Mouse (Mus musculus) ES-CJ7 (cell line): ENCODE measurements around the gene Tmprss4.

Source experiments
- DNase-seq: peaks from one replicate; pipeline ENCODE4 v3.0.0; 2011; ENCODE audit warnings: low read depth, low spot score

Gene Tmprss4

DNA sequence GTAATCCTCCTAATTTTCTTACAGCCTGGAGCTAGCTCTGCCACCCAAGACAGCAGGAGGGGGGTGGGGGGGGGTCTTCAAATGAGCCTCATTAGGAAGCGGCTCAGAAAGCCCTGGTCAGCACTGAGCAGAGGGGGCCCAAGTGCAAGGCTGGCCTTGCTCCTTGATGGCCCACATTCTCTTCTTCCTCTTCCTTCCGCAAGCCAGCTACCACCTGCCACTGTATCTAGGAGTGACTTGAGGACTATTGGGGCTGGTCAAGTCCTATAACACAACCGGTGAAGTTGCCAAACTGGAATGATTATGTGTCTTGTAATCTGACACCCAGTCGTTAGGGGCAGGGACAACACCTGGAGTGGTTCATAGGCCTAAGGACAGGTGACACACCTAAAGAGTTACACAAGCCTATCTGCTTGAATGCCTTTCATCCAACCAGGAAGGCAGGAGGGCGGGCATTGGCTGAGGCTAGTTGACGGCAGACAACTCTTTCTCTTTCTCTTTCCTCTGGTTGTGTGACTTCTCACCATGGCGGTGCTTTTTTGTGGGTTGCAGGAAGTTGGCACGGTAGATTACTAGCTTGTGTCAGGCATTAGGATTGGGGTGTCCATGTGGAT lies at the start of gene Tmprss4:
Tmprss4 (minus strand) TSS at position 296 of the 614 bp plus-strand sequence.
- DNase-seq = no peak

DNA sequence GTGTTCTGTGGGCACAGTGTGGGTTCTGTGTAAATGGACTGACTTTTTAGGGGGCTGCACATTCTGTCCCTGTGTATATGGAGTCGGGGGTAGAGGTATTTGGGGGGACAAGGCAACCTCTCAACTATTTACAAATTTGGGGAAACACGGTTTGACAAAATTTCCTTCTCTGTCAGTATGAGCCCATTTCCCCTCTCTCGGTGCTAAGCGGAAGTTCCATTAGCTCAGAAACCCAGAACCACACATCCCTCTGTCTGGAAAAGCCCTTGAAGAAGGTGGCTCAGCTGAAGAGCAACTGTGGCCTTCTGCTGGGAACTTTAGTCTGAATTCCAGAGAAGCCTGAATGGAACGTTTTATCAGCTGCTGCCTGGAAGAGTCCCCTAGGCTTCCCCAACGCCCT lies 48.5 kb upstream of the Tmprss4 start:
- no peak for DNase-seq

DNA sequence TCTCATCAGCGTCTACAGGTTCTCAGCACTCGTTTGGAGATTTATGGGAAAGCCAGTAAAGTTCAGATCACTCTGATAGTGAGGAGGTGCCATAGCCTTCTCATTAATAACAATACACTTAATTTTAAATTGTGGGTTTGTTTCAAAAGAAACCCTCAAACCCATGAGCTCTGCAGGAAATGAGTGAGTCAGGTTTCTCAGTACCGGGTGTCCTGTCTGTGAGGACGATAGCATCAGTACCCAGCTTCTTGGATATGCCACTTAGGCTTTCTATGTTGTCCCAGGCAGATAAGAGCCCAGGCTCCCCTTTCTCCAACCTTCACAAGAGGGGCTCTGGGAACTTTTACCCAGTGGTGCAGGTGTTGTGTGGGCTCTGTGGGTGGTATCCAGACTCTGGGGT lies 48.1 kb upstream of the Tmprss4 start:
- no peak for DNase-seq

DNA sequence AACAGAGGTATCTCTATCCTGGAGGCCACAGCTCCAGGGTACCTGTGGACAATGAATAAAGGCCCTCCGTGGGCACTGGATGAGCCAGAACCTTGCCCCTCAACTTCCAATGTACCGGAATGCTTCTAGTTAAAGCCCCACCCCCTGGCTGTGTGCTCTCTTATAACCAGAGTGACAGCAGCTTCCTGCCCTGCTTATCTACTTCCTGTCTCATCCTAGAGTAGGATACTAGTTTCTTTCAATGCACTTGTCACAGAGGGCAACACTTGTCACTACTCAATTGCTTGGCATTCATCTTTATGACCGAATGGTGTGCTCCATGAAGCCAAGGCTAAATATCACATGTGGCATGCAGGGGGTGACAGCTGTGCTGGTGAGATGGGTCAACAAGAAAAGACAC lies 47.4 kb upstream of the Tmprss4 start:
- DNase-seq = no peak

DNA sequence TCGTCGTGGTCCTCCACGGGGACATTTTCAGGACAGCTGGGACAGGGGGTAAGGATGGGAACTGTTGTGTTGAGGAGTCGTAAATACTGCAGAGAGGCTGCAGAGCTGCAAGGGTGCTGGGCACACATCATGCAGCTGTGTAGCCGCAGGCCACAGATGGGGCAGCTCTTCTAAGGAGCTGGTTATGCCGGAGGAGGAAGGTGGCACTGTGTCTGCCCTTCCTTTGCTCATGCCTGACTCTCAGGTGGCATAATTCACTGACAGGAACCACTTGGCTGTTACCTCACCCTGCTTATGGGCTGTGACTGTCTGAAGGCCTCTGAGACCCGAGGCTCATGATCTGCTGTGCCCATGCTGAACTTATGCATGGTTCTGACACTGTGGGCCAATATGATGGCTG lies 46.4 kb upstream of the Tmprss4 start:
- DNase-seq = no peak

DNA sequence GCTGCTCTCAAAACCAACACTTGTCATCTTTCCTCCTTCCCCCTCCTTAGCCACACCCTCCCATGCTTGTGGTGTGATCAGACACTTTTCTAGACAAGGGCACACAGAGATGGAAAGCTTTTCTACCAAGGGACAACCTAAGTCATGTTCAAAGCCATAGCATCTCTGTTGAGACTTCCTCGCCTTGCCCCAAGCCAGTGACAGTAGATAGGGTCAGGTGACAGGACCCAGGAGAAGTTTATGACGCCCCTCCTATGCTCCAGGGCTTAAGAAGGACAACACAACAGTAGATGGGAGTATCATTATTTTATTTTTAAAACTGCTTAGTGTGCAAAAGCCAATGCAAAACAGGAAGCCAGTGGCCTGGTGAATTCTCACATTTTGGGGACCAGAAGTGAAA lies 43.6 kb upstream of the Tmprss4 start:
- DNase-seq = no peak

DNA sequence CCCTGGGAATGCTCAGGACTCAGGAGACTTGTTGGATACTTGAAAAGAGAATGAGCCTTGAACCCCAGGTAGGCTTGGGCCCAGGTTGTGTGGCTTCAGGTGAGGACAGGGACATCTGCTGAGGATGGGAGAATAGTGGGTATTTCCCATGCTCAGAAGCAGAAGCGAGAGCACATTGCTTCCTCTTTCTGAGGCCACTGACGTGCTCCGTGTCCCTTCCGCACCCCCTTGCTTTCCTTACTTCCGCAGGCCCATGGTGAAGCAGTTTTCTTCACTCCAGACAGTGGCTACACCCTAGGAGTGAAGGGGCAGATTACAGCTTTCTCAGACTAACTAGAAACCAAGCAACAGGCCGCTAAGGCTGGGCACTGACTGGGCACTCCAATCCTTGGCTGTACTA lies 42.2 kb upstream of the Tmprss4 start:
- DNase-seq = no peak

DNA sequence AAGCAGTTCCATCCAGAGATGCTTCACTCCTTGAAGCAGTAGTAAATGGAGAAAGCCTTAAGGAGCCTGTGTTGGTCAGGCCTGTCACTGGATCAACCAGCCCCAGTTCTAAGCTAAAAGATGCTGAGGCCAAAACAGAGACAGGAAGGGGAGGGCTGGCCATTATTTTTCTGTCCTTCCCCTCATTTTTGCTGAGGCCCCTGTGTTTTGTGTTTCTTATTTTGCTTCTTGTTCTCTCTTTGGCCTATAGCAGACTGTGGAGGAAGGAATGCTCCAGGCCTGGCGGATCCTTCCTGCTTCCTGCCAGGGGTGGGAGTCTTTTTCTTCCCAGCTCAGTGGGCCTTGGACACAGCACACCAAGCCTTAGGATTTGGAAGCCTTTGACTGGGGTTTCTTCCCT lies 41.5 kb upstream of the Tmprss4 start:
- DNase-seq = no peak

DNA sequence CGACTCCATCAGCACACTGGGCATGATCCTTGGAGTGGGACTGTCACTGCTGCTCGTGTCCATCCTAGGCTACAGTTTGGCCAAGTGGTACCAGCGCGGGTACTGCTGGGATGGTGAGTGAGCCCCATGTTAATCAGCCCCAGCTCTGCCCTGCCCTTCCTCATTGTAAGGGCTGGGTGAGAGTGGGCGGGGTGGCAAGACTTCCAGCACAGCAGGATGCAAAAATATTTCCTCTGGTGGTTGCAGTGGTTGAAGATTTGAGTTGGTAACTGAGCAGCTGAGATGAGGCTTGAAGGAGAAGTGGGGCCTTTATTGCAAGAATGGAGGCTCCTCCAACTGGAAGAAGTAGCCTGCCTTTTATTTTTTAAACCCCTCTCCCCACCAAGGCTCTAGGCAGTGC lies 37.5 kb upstream of the Tmprss4 start:
- DNase-seq = no peak

DNA sequence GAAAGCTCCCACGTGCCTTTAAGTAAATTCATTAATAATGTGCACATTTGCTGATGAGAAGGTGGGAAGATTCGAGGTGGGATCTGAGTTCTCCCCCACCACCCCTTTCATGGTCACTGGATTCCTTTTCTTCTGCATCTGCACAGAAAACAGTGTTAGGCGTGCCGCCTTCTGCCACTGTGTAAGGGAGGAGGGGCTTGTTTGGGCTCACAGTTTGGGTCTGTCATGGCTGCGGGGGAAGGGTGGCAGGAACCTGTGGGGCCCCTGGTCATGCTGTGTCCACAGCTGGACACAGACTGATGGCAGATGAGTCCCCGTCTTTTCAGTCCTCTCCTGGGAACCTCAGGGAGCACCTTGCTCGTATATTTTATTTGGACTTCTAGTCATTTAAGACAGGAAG lies 32.9 kb upstream of the Tmprss4 start:
- no peak for DNase-seq

DNA sequence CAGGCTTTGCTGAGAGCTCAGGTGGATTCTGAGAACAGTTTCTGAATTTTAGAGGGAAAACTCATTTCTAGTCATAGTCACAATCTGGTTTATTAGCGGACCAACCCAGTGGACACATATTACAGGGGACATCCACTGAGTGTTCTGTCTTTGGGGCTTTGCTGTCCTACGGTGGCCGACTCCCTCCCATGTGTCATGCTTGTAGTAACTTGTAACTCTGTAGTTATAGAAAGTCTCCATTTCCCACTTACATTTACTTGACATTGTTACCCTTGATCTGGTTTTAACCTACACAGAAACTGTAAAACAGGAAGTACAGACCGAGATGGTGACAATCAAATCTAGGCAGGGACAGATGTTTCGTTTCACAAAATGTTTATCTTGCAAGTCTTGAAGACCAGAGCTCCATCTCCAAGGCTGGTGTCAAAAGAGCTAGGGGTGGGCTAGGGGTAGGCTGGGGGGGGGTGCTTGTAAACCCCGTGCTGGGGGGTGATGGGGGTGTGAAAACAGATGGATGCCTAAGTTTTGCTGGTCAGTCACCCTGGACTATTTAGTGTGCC lies 31.9 kb upstream of the Tmprss4 start:
- DNase-seq = no peak

DNA sequence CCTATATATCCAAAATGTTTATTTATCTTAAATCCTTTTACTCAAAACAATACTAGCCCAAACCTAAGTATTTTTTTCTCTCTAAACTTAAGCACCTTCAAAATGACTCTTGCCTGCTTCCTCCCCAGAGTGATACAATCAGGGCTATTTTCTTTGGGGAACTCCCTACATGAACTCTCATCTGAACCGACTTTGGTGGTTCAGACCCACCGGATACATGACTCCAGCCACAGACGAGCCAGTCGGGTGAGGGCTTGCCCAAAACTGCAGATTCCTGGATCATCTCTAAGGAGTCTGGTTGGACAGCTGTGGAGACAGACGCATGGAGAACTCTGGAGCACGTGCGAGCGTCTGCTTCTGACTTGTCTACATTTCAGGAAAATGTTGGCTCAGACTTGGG lies 25.5 kb upstream of the Tmprss4 start:
- no peak for DNase-seq

DNA sequence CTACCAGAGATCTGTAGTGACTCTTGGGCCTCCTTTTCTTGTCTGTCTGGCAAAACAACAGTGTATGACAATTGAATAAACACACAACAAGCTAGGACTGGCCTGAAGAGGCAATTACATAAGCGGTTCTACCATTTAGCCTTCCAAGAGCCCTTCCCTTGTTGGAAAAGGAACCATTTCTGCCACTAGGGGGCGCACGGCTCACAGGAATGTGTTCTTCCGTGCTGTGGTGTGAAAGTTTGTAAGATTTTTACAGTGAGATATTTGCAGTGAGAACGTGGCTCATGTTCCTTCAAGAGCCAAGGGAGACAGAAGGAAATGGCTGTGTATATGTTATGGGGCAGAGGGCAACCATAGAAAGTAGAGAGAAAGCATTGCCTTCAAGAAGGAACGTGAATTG lies 17.7 kb upstream of the Tmprss4 start:
- DNase-seq = peak; percentile 78

DNA sequence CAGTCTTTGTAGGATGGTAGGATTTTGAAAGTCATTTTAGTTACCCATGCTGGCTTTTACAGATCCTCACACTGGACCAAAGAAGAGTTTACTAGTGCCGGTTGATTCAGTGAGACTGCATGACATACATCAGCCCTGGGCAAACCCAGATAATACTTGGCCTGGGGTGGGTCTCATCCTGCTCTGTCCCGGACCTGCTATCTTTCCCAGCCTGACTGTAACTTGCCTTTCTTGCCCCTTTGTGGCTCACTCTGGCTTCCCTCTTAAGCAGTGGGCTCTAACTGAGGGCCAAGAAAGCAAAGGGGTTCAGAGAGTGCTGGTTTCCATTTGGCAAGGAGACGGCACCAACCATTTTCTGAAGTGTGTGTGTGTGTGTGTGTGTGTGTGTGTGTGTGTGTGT lies 15.8 kb upstream of the Tmprss4 start:
- no peak for DNase-seq

DNA sequence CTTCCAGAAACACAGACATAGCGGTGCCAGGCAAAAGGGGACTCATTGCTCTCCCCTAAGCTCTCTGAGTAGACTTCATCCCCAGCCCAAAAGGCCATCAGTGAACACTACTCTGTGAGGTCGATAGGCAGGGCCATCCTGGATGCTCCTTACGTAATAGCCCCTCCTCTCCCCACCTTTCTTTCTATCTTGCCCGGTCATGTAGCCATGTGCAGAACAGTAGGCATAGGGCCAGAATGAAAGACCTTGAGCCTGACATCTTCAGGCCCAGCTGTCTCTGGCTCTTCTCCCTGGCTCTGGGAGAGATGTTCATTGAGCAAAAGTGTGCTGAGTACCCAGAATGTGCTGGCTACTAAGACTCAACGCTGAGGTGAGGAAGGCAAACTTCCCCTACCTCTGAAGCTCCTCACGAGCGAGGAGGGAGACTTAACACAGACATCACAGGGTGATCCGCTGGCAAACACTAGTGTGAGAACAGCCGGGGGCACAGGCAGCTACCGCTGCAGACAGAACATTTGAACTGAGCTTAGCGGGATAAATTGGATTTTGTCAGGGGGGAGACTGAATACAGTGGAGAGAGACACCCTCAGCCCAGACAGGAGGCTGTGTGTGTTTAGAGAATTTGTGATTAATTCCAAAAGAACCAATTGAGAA lies 11.8 kb upstream of the Tmprss4 start:
- DNase-seq = no peak

DNA sequence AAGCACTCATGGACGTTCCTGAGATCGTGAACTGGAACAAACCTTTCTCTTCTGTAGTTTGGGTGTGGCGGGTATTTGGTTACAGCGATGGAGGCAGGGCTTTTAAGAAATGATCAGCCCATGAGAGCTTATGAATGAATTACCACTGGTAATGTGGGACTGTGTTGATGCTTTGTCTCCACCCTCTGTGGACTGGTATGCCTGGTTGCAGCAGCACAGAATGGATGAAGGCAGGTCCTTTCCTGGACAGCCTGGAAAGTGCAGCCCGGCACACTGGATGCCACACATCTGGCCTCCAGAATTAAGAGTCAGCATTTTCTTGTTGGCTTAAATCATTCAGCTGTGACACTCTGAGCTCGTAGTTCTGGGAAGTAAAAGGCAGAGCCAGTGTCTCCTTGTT lies 8.1 kb upstream of the Tmprss4 start:
- no peak for DNase-seq

DNA sequence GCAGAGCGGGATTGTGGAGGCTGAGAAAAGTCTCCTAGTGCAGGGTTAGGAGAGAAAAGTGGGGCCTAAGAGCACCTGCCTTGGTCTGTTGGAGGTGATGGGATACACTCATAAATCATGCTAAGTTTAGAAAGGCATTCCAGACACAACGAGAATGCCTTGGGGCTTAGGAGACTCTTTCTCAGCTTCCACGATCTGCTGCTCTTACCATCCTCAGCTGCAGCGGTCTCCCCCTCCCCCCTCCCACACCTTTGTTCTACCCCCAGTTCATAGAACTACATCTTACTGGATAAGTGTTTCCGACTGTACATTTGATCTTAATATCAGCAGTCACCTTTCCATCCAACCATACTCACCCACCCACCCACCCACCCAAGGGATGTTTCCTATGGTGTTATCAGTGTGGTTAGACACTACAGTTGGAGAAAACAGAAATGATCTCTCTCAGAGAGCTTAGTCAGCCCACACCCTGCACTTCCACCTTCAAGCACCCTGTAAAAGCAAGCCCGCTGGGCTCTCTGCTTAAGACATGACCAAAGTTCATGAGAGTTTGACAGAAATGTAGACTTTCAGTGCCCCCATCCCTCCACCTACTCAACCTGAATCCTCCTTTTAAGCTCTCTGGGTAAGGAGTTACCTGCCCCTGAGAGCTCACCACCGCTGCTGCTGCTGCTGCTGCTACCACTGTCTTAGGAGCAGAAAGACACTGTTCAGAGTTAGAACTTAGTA lies 3.3 kb upstream of the Tmprss4 start:
- no peak for DNase-seq

DNA sequence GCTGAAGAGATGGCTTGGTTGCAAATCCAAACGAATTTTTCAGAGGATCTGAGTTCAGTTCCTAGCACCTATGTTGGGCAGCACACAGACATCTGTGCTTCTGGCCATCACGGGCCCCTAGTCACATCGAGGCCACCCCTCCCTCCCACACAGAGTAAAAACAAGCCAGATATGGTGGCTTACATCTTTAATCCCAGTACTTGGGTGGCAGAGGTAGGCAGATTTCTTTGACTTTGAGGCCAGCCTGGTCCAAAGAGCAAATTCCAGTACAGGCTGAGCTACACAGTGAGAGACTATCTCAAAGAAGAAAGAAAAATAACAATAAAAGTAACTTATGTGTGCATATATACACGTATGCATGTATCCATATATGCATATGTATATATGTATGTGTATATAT lies 2.2 kb upstream of the Tmprss4 start:
- no peak for DNase-seq

DNA sequence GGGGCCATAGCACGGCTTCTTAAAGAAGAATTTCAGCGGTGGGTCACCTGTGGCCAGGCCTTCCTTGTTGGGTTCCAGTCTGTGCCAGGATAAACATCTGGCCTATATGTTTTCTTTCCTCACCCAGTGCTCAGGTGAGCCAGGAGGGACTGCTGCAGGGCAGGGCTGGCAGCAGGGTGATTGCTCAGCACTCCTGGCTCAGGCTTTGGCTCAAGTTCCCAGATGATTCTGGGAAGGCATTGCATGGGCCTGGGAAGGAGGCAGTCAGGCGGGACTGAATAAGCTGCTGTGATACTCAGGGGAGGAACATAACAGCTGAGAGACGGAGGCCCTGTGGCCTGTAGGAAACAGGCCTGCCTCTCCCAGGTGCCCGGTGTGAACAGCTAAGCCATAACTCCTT lies 1.3 kb upstream of the Tmprss4 start:
- no peak for DNase-seq

DNA sequence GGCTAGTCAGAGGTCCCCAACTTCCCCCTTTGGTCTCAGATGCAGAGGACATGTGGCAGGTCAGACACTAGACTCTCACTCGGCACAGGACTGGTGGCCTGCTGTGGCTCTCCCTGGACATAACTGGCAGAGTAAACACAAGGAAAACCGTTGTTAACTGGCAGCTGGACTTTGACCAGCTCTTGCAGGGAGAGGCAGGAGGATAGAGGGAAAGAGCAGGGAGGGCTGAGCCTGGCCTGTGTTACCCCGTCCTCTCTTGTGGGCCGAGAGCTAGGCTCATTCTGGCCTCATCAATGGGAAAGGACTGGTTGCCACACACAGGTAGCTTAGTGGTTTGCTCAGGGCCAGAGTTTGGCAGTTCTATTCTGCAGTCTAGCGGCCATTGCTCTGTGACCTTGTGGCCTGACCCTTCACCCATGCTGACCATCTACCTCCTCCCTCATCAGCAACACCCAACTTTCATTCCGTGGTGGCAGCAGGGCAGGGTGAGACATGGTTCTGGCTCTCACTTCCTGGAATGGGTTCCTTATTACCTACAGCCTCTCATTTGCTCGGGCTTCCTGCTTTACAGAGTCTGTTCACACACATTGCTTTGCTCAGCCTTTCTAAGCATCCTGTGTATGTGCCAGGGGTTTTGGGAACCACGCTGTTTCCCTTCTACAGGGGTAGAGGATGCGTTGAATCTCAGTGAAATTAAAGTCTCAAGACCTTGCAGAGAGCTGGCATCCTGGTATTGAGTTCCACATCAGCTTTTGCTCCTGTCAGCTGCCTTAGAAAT lies 1.7 kb downstream of the Tmprss4 start:
- DNase-seq = no peak

DNA sequence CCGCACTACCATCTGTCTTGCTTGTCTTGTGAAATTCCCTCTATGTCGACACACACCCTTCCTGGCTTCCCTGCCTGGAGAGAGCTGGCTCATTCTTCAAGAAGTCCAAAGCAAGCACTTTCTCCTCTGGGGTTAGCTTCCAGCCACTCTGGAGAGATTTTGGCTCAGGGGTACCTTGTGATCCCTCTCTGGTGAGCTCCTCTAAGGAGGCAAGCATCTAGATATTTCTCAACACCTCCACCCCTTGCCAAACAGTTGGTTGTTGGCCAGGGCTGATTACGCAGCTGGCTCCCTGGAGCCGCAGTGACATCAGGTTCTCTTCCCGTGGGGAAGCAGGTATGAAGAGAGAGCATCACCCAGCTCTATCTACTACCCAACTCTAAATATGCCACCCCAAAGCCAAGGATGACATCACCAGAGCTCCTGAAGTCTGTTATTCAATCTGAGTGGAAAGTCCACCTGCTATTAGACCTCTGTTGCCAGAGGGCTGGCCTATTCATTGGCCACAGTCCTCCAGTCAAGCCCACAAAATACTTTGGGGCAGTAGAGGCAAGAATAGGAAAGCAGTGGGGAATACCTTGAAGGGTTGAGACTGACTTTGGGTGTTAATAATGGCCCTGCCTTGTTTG lies 2.5 kb downstream of the Tmprss4 start:
- DNase-seq = no peak

DNA sequence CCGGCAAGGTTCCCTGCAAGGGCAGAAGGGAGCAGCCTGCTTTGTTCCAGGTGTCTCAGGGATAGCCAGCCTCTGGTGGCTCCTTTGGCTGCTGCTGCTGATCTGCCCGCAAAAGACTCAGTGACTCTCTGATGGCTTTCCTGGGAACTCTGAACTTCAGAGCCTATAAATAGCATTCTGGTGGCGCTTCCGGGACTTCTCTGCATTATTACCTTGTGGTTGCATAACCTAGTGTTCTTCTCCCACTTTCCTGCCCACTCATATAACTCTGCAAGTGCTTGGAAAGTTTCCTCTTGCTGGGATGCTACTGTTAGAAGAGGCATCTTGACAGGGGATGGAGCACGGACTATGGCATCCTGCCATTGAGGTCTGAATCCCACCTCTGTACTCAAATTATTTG lies 6.3 kb downstream of the Tmprss4 start:
- DNase-seq = no peak
